Mouse (Mus musculus) myocyte (in vitro differentiated cells): ENCODE data around the gene Nfkbia. TPM values are rescaled to one million over a fixed set of nuclear protein-coding genes. Genes with fewer than 3 reads are reported as not detected.

ENCODE experiments used
- H3K27me3 ChIP-seq: one replicate; pipeline ENCODE4 v1.6.1; 2011; ENCODE audit not compliant: control insufficient read depth, insufficient read depth, insufficient read length
- H3K36me3 ChIP-seq: one replicate; pipeline ENCODE4 v1.6.1; 2011; ENCODE audit not compliant: control insufficient read depth, insufficient read depth
- H3K4me2 ChIP-seq: one replicate; pipeline ENCODE4 v1.6.1; 2011; ENCODE audit warnings: low read depth, control low read depth
- H3K4me3 ChIP-seq: one replicate; pipeline ENCODE4 v1.5.1; 2011; ENCODE audit warnings: mild to moderate bottlenecking, control low read depth, moderate library complexity
- H3K79me2 ChIP-seq: one replicate; pipeline ENCODE4 v1.6.1; 2011; ENCODE audit not compliant: control insufficient read depth, insufficient read depth
- H3ac ChIP-seq: one replicate; pipeline ENCODE4 v1.6.1; 2011; ENCODE audit not compliant: control insufficient read depth, insufficient read length
- CEBPB ChIP-seq: IDR thresholded peaks from 2 replicates; pipeline ENCODE4 v1.6.1; 2011; ENCODE audit warnings: mild to moderate bottlenecking, moderate library complexity; ENCODE audit not compliant: poor library complexity, insufficient read depth, severe bottlenecking
- E2F4 ChIP-seq: IDR thresholded peaks from one replicate; pipeline ENCODE4 v1.6.1; 2011; ENCODE audit warnings: mild to moderate bottlenecking, control low read depth, moderate library complexity; ENCODE audit not compliant: insufficient read depth
- MAX ChIP-seq: IDR thresholded peaks from one replicate; pipeline ENCODE4 v1.6.1; 2011; ENCODE audit warnings: low read depth, mild to moderate bottlenecking, control low read depth
- MYOD1 ChIP-seq, 3 experiments: IDR thresholded peaks; one replicate each; pipeline ENCODE4 v1.6.1; 2011; ENCODE audit warnings: control low read depth in 2 of 3, low read depth in 2 of 3, mild to moderate bottlenecking in 2 of 3, moderate library complexity in 1 of 3; ENCODE audit not compliant: insufficient read length in 2 of 3, control insufficient read depth in 1 of 3
- MYOG ChIP-seq, 3 experiments: IDR thresholded peaks; one replicate each; pipeline ENCODE4 v1.6.1; 2011; ENCODE audit warnings: control low read depth in 2 of 3, low read depth in 2 of 3, mild to moderate bottlenecking in 2 of 3; ENCODE audit not compliant: insufficient read length in 2 of 3, control insufficient read depth in 1 of 3, insufficient read depth in 1 of 3
- POLR2A ChIP-seq: IDR thresholded peaks from one replicate; pipeline ENCODE4 v1.6.1; 2011; ENCODE audit warnings: low read depth, mild to moderate bottlenecking, control low read depth, moderate library complexity; ENCODE audit not compliant: insufficient read length
- POLR2AphosphoS2 ChIP-seq: IDR thresholded peaks from one replicate; pipeline ENCODE4 v1.6.1; 2011; ENCODE audit warnings: low read depth, control low read depth; ENCODE audit not compliant: insufficient read length
- REST ChIP-seq: IDR thresholded peaks from one replicate; pipeline ENCODE4 v1.6.1; 2011; ENCODE audit warnings: mild to moderate bottlenecking, control low read depth, moderate library complexity; ENCODE audit not compliant: insufficient read depth, insufficient read length
- SRF ChIP-seq: IDR thresholded peaks from one replicate; pipeline ENCODE4 v1.6.1; 2011; ENCODE audit warnings: low read depth; ENCODE audit not compliant: control insufficient read depth, insufficient read length
- TCF12 ChIP-seq: IDR thresholded peaks from one replicate; pipeline ENCODE4 v1.6.1; 2011; ENCODE audit warnings: mild to moderate bottlenecking, control low read depth; ENCODE audit not compliant: poor library complexity, insufficient read depth, severe bottlenecking
- TCF3 ChIP-seq: IDR thresholded peaks from one replicate; pipeline ENCODE4 v1.6.1; 2011; ENCODE audit warnings: low read depth, control low read depth; ENCODE audit not compliant: insufficient read length
- USF1 ChIP-seq: IDR thresholded peaks from one replicate; pipeline ENCODE4 v1.6.1; 2011; ENCODE audit warnings: low read depth, mild to moderate bottlenecking, control low read depth, moderate library complexity
- polyA plus RNA-seq: library from polyadenylated mRNA; unstranded; fragments of >200 nt; fragmentation: generic; extraction: Trizol; gene quantifications from one replicate; pipeline ENCODE4 v1.2.1, GENCODE M21; 2012; ENCODE audit warnings: missing spikeins

Nfkbia gene
- polyA plus RNA-seq, 1 experiment: 18.0 TPM

DNA sequence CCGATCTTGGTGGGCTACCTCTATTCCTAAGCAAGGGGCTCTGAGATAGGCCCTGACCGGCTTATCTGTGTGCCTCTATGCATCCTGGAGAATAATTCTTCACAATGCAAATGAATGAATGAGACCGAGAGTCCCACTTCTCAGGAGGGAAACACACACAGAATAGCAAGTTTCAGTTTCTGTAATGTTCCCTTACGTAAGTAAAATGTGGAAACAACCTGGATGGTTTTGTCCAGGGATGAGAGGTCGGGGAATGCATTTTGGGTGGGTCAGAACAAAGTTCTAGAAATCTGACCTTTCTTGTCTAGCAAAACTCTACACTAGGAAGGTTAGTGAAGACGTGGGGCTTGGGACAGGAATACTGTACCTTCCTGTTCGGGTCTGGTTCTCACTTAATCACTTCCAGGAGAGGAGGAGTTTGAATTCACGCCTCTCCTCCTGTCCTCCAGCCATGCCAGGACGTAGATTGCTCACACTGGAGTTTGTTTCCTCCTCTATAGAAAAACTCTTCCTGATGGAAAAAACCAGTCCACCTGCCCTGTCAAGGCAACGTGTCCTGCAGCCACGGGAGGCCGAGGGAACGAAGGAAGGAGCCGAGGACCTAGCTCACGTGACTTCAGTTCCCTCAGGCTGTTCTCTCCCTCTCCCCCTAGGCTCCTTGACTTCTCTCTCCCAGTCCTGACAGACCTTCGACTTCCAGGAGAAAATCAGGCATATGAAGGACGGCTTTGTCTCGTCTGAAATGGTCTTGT, 5.3 kb downstream of the Nfkbia start:
- Histone ChIP-seq H3K4me2 (no peak overlapping the region), H3K27me3 (no peaks in the 10 kb centered on the region), H3ac (no peak overlapping the region), H3K36me3 (peaks cover 21% of the 10 kb centered on the region), H3K4me3 (no peak overlapping the region), H3K79me2 (no peaks in the 10 kb centered on the region)
- TF ChIP-seq MAX: no peak
- peak; percentile 43 for TF ChIP-seq POLR2AphosphoS2

DNA sequence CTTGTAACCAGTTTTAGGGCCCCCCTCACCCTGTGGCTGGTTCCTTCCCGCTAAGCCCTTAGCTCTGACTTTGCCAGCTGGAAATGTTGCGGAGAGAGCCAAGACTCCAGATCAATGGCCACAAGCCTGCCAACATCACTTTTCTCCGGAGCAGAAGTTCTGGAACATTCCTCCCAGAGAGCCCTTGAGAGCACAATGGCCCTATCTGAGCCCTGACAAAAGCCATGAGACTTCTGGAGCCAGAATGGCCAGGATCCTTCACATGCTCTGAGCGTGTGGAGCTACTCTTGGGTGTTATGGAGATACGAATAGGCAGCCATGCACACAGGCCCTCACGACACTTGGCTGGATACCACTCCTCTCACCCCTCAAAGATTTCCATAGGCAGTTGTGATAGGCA, 7.6 kb downstream of the Nfkbia start:
- no peaks in the 10 kb centered on the region for H3K27me3 ChIP-seq
- H3K4me3 ChIP-seq: no peak overlapping the region
- no peaks in the 10 kb centered on the region for H3K79me2 ChIP-seq
- peaks cover 17% of the 10 kb centered on the region for H3K36me3 ChIP-seq
- TF ChIP-seq TCF12 (no peak), USF1 (no peak), MYOD1 (IDR thresholded peaks at IDR 0.05; ENCODE audit: control insufficient read depth in 1 of 3, insufficient read length in 2 of 3, low read depth in 2 of 3) (no peak), TCF3 (no peak), E2F4 (no peak), MYOG (IDR thresholded peaks at IDR 0.05; ENCODE audit: control insufficient read depth in 1 of 3, insufficient read depth in 1 of 3, insufficient read length in 2 of 3, low read depth in 2 of 3) (no peak), SRF (no peak), MAX (no peak), REST (no peak), CEBPB (no peak), POLR2AphosphoS2 (no peak), POLR2A (no peak)
- no peak overlapping the region for H3ac ChIP-seq
- H3K4me2 ChIP-seq: no peak overlapping the region

DNA sequence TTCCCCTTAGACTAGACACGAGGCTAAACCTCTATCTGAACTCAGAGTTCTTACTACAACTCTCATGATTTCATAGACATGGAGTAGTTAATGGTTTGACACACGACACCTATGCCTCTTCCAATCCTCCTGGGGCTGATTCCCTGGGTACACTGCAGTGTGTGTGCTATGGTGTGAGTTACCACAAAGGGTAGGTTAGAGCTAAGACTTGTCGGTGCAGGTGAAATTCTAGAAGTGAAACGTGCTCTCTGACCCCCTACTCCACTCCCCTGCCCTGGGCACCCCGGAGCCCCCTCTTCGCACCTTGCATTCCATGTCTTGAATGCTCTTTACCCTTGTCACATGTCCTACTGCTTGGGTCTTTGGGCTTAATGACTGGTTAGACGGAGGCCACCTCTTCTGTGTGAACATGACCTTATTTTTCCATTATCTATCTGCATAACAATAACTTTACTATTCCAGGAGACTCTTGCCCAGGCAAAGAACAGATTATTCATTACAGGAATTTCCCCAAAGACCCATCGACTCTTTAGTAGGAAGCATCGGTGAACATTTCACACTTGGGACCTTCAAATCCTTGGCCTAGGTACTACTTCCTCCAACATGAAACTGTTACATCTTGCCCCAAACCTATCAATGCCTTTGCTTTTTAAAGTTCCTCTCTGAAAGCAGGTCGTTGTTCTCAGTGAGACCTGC, 8.2 kb downstream of the Nfkbia start:
- H3K36me3 ChIP-seq: peaks cover 11% of the 10 kb centered on the region
- H3K27me3 ChIP-seq: no peaks in the 10 kb centered on the region
- H3K4me2 ChIP-seq: no peak overlapping the region
- TF ChIP-seq E2F4 (no peak), REST (no peak), SRF (no peak), TCF3 (no peak), TCF12 (no peak), POLR2AphosphoS2 (no peak), MYOG (IDR thresholded peaks at IDR 0.05; ENCODE audit: control insufficient read depth in 1 of 3, insufficient read depth in 1 of 3, insufficient read length in 2 of 3, low read depth in 2 of 3) (no peak), CEBPB (no peak), POLR2A (no peak), USF1 (no peak), MYOD1 (IDR thresholded peaks at IDR 0.05; ENCODE audit: control insufficient read depth in 1 of 3, insufficient read length in 2 of 3, low read depth in 2 of 3) (no peak), MAX (no peak)
- no peak overlapping the region for H3ac ChIP-seq
- no peak overlapping the region for H3K4me3 ChIP-seq
- no peaks in the 10 kb centered on the region for H3K79me2 ChIP-seq

DNA sequence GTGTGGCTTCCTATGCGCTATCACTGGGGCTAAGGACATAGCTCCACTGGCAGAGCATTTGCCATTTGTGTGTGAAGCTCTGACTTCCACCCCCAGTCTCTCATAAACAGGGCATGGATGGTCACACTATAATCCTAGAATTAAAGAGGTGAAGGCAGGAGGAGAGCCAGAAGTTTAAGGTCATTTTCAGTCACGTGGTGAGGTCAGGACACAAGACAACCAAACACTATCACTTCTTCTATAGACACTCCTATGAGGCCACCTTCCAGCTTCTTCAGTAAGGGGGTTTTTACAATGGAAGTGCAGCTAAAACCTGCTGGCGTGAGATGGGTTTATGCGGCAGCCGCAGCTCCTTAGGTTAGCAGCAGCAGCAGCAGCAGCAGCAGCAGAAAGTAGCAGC, 8.9 kb downstream of the Nfkbia start:
- no peak overlapping the region for H3ac ChIP-seq
- peaks cover 5% of the 10 kb centered on the region for H3K36me3 ChIP-seq
- no peaks in the 10 kb centered on the region for H3K27me3 ChIP-seq
- no peak overlapping the region for H3K4me3 ChIP-seq
- H3K4me2 ChIP-seq: no peak overlapping the region
- no peak for TF ChIP-seq TCF12
- TF ChIP-seq MYOG (IDR thresholded peaks at IDR 0.05; ENCODE audit: control insufficient read depth in 1 of 3, insufficient read depth in 1 of 3, insufficient read length in 2 of 3, low read depth in 2 of 3): no peak
- no peak for TF ChIP-seq POLR2AphosphoS2
- no peak for TF ChIP-seq MYOD1 (IDR thresholded peaks at IDR 0.05; ENCODE audit: control insufficient read depth in 1 of 3, insufficient read length in 2 of 3, low read depth in 2 of 3)
- no peak for TF ChIP-seq MAX
- no peak for TF ChIP-seq E2F4
- no peak for TF ChIP-seq SRF
- H3K79me2 ChIP-seq: no peaks in the 10 kb centered on the region

DNA sequence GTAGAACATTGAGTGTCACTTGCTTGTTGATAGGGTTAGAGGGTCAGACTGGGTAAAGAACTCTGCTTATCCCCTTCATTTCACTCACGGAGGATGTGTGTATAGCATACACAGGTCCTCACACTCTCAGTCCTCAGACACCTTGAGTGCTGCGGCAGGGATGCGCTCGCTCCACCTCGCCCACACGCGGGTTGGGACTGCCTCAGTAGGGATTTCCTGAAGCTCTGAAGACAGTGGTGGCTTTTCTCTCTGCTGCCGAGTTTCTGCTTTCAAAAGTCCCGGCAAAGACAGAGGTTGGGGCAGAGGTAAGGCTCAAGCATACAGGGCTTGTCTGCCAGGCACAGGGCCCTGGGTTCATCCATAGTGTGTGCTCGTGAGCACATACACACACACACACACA, 9.7 kb downstream of the Nfkbia start:
- TF ChIP-seq TCF3 (no peak), POLR2AphosphoS2 (no peak), USF1 (no peak), TCF12 (no peak), CEBPB (no peak), SRF (no peak), MYOD1 (IDR thresholded peaks at IDR 0.05; ENCODE audit: control insufficient read depth in 1 of 3, insufficient read length in 2 of 3, low read depth in 2 of 3) (no peak), MYOG (IDR thresholded peaks at IDR 0.05; ENCODE audit: control insufficient read depth in 1 of 3, insufficient read depth in 1 of 3, insufficient read length in 2 of 3, low read depth in 2 of 3) (no peak), E2F4 (no peak), REST (no peak), MAX (no peak), POLR2A (no peak)
- Histone ChIP-seq H3K4me2 (no peak overlapping the region), H3K27me3 (no peaks in the 10 kb centered on the region), H3ac (no peak overlapping the region), H3K36me3 (no peaks in the 10 kb centered on the region), H3K79me2 (no peaks in the 10 kb centered on the region), H3K4me3 (no peak overlapping the region)
